Mouse (Mus musculus) left cerebral cortex, adult 9 months (tissue): ENCODE results near the gene Met.

Source experiments
- DNase-seq, 2 experiments: peaks; one replicate each; pipeline ENCODE4 v3.0.0; 2022; ENCODE audit warnings: low spot score in 2 of 2

Met gene

GRCm38 (mm10) chr6:17611352-17612010 is 147.9 kb downstream of the Met start:
- no peak for DNase-seq

- DNase-seq = no peak
Measured at GRCm38 (mm10) chr6:17612652-17613051, 149.1 kb downstream of the Met start.

GRCm38 (mm10) chr6:17620823-17621222 is 157.2 kb downstream of the Met start:
- no peak for DNase-seq

- no peak for DNase-seq
Measured at GRCm38 (mm10) chr6:17621436-17621835, 157.8 kb downstream of the Met start.
